Mouse (Mus musculus) lung, postnatal 10 days (tissue): ENCODE measurements around the gene Kirrel2.

Experiments used
- DNase-seq: peaks from one replicate; pipeline ENCODE4 v3.0.0; 2021

The Kirrel2 gene

DNA sequence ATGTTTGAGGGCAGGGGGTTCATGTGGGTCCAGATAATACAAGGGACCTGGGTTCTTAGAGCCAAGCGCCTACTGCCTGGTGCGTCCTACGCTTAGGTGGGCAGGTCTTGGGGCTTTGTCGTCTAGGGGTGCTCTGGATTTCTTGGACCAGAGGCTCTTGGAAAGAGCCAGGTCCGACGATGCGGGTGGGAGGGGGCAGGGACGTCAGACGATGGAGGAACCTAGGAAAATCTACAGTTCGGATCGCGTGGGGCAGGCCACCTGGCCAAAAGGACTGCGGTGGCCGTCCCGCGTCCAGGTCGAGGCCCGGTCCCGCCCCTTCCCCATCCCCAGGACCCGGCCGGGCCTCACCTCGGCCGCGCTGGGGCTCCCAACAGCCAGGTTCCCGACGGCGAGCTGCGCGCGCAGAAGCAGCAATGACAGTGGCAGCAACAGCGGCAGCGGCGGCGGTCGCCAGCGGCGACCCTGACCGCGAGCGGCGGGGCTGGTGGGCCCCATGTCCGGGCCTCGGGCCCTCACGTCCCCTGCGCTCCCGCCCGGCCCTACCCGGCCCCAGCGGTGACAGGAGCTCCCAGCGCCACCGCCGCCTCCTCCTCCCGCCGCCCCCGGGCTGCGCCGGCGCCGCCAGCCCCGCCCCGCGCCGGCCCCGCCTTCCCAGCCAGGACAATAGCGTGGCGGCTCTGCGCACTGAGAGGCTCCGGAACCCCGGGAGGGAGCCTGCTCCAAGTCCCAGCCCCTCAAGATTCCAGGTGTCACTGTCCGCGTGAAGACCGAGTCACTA lies 12.3 kb downstream of the Kirrel2 start, which contains the start of gene Aplp1:
Gene Aplp1 (minus strand): TSS at position 565 of the 781 bp plus-strand sequence.
- peak; percentile 68 for DNase-seq

DNA sequence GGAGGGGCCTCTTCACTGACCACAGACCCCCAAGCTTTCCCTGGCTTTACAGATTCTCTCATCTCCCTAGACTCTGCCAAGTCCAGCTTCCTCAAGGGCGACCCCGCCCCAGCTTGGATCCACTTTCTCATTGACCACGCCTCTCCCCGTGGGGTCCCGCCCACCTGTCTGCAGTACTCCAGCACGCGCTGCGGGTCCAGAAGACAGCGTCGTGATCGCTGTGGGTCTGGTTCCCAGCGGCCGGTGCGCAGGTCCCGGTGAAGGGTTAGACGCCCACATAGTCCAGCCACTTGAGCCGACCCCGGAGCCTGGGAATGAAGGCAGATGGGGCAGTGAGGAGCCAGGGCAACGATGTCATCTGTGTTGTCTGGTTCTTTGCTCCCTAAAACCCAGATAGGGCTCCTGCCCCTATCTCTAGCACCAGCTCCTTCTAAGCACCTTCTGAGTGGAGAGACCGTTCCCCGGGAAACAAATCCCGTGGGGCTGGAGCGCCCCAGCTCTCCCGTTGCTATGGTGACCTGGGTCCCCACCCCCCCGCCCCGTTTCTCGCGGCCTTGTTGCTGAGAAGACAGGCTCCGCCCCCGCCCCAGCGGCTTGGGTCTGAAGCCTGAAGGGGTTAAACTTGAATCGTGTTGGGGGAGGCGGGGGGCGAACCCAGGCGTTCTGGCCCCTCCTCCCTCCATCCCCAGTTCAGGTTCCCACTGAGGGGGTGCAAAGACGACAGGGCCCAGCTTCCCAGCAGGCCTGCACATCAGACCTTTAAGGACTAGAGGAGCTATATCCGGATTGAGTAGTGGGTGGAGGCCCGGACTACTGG lies 13.1 kb downstream of the Kirrel2 start:
- peak; percentile 54 for DNase-seq

DNA sequence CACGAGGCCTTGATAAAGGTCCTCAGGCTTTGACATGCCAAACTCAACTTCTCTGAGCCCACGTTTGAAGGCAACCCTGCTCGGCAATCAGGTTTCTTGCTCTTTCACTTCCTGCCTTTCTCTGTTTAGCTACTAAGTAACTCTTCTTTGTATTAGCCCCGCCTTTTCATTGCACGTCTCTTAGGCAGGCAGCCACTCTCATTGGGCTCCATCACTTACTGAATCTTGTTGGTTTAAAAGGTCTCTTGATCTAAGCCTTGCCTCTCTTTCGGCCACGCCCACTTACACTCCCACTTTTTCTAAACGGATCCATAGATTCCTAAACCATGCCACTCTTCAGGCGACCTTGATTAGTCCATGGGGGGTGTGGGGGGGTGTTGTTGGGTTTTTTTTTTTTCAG lies 13.8 kb downstream of the Kirrel2 start:
- no peak for DNase-seq

- DNase-seq = peak; percentile 57
Measured at GRCm38 (mm10) chr7:30440697-30441096, 16.8 kb downstream of the Kirrel2 start.

DNA sequence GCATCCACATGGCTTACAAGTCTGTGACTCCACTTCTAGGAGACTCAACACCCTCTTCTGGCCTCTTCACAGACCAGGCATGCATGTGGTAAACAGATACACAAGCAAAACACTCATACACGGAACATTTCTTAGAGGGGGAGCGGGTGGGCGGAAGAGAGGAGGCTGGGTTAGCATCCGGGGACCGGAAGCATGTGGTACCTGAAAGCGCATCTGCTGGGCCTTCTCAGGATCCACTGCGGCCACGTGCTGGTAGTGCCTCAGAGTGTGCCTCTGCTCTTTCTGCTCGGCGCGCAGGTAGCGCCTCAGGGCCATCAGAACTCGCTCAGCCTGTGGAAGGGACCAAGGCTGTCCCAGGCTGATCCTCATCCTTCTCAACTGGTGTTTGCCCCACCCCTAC lies 17.8 kb downstream of the Kirrel2 start:
- no peak for DNase-seq

DNA sequence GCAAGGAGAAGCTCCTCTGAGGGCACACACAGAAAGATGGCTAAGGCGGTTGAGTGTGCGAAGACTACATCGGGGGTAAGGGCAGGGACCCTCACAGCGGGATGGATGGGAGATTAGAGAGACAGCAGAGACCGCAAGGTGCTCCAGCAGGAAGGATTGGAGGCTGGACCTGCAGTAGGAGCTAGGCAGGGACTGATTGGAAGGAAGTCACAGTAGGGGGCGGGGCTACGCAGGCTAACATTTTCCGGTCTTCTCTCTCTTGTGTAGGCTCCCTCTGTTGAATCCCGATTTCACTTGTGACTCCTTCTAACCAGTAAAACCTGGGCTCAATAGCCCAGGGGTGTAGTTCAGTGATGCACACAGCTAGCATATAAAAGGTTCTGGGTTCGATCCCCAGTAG lies 20.6 kb downstream of the Kirrel2 start:
- no peak for DNase-seq

- no peak for DNase-seq
Measured at GRCm38 (mm10) chr7:30435156-30435555, 22.3 kb downstream of the Kirrel2 start.

DNA sequence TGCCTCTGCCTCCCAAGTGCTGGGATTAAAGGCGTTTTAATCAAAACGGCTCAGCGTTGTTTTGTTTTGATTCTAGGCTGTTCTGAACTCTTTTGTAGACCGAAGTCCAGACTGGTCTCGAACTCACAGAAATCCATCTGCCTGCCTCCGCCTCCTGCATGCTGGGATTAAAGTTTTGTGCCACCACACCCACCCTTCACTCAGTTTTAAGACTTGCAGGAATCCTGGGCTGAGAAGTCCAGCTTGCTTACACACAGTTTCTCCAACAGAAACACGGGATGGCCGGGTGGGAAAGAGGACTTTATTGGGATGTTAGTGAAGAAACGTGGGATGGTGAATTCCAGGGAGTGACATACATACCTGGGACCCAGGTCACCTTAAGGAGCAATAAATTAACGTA lies 22.8 kb downstream of the Kirrel2 start:
- DNase-seq = no peak

DNA sequence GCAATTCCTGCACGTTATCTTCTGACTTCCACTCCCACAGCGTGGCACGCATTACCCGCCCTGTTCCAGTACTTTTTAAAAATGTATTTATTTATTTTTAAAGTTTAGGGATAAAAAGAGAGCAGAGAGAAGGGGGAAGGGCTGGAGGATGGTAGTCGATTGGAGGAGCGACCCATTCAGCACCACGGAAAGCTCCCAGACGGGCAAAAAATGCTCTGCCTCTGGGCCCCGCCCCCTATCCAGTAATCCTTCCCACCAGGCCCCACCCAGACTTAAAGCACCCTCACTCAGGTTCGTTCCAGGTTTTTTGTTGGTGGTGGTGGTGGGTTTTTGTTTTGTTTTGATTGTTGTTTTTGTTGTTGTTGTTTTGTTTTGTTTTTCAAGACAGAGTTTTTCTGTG lies 23.3 kb downstream of the Kirrel2 start:
- DNase-seq = peak; percentile 80

GRCm38 (mm10) chr7:30431793-30432192 lies 25.7 kb downstream of the Kirrel2 start:
- peak; percentile 74 for DNase-seq

DNA sequence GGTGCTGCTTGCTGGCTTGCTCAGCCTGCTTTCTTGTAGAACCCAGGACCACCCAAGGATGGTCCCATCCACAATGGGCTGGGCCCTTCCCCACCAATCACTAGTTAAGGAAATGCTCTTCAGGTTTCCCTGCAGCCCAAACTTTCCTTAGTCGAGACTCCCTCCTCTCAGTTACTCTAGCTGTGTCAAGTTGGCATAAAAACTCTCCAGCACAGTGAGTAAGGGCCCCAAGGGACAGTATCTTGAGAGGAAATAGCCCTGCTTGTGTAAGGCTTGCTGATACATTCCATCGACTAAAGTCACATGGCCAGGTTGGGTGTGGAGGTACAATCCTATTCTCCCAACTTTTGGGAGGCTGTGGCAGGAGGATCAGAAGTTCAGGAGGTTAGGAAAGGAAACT lies 27.3 kb downstream of the Kirrel2 start:
- no peak for DNase-seq

- no peak for DNase-seq
Measured at GRCm38 (mm10) chr7:30429327-30429726, 28.2 kb downstream of the Kirrel2 start.

GRCm38 (mm10) chr7:30423071-30423641 lies 34.3 kb downstream of the Kirrel2 start:
- DNase-seq = peak; percentile 33

GRCm38 (mm10) chr7:30422560-30422959 lies 34.9 kb downstream of the Kirrel2 start:
- no peak for DNase-seq

GRCm38 (mm10) chr7:30421890-30422435 lies 35.5 kb downstream of the Kirrel2 start:
- peak; percentile 91 for DNase-seq

- DNase-seq = peak; percentile 76
Measured at GRCm38 (mm10) chr7:30421175-30421889, 36.2 kb downstream of the Kirrel2 start, which contains the start of gene Nfkbid. Nfkbid (plus strand) TSS chr7:30421732.

GRCm38 (mm10) chr7:30420673-30421072 lies 36.8 kb downstream of the Kirrel2 start:
- no peak for DNase-seq

DNA sequence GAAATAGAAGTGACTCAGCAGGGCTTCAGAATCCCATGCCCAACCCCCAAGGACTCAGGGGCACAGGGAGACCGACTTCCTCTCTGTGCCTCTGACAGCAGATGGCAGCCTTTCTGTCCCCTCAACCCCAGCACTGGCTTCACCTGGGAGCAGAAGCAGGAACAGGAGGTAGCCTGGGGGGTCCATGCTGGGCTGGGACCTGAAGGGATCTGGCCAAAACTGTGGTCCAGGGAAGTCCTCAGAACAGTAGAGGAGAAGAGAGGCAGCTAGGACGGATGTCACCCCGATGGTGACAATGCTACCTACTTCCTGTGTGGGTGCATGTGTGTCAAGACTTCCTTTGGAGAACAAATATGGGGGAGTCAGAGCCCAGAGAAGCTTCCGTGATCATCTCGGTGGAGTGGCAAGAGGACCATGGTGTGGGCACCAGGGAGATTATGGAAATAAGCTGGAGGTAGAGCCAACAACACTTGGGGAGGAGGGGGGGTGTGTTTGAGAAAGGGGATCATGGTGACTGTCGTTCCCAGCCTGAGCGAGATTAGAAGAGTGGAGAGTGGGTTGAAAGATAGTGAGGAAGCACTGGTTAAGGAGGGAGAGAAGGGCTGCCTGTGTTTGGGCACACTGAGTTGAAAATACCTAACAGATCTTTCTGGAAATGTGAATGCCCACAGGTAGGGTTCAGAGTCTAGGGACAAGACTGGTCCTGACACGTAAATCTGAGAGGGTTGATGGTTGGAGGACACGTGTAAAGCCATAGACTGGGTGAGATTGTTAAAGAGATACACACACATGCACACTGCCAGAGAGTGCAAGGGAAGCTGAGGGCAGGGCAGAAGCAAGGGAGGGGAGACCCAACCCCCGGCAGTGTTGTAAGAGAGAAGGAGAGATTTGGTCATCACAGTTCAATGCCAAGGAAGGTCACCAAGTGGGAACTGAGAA lies 37.7 kb downstream of the Kirrel2 start, which contains the start of gene Hcst:
Gene Hcst (minus strand): TSS at position 294 of the 939 bp plus-strand sequence.
- peak; percentile 25 for DNase-seq

- DNase-seq = no peak
Measured at GRCm38 (mm10) chr7:30417856-30418255, 39.6 kb downstream of the Kirrel2 start.

DNA sequence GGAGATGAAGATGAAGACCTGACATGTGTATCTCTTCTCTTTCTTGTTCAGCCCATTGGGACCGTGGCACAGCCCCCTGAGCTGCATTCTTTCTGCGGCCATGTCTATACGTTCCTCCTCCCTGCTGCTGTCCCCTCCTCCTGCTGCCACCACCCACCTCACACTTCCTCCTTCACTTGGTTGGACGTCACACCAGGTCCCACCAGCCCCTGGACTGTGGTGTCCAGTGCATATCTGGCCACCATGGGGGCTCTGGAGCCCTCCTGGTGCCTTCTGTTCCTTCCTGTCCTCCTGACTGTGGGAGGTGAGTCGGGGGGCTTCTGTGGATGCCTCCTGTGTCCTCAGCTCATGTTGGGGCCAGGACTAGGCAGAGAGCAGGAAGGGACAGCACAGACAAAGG lies 43.9 kb downstream of the Kirrel2 start, which contains the start of gene Tyrobp:
Gene Tyrobp (plus strand): TSS at position 165 of the 400 bp plus-strand sequence.
- DNase-seq = no peak

GRCm38 (mm10) chr7:30412735-30413147 lies 44.7 kb downstream of the Kirrel2 start:
- no peak for DNase-seq
